Mouse (Mus musculus): ENCODE data around the gene Mindy4. TPM values are rescaled to one million over a fixed set of nuclear protein-coding genes. Genes with fewer than 3 reads are reported as not detected.

The Mindy4 gene
- polyA plus RNA-seq, 1 experiment = 1.0 TPM

DNA sequence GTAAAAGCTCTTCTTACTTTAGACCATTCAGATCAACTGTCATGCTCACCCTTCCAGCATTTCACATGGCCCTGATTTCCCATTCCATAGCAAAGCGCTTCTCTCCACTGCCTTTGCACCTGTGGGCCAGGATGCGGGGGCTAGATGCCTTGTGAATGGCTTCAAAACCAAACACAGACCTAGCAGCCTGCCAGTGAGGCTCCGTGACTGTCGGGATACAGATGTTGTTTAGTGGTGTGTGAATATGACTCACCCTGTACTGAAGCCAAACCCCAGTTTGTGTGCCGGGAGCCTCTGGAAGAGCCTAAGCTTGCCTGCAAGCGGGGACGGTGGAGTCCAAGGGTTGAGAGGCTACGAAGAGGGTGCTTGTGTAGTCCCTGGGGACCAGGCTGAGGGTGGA is 111.4 kb downstream of the Mindy4 start:
- Histone ChIP-seq H3K4me1 (ENCODE audit: control insufficient read depth, insufficient read depth, insufficient read length) (no peaks in the 10 kb centered on the region), H3K27ac (ENCODE audit: insufficient read depth, low read length) (no peak overlapping the region), H3K4me3 (ENCODE audit: extremely low read depth, insufficient read depth, insufficient read length) (no peak overlapping the region), H3K36me3 (ENCODE audit: control insufficient read depth, insufficient read depth, low read length) (no peaks in the 10 kb centered on the region), H3K27me3 (ENCODE audit: control insufficient read depth, insufficient read depth, low read length) (no peaks in the 10 kb centered on the region)
- TF ChIP-seq POLR2A (IDR thresholded peaks at IDR 0.05; ENCODE audit: low read depth, low read length) (no peak), CTCF (IDR thresholded peaks at IDR 0.05; ENCODE audit: extremely low read depth, insufficient read depth, insufficient read length, insufficient replicate concordance) (no peak)
- WGBS = 92% methylated on average over 8 of the region's 8 CpGs
- no peak for DNase-seq (ENCODE audit: low read depth in 1 of 2, low spot score in 2 of 2)

DNA sequence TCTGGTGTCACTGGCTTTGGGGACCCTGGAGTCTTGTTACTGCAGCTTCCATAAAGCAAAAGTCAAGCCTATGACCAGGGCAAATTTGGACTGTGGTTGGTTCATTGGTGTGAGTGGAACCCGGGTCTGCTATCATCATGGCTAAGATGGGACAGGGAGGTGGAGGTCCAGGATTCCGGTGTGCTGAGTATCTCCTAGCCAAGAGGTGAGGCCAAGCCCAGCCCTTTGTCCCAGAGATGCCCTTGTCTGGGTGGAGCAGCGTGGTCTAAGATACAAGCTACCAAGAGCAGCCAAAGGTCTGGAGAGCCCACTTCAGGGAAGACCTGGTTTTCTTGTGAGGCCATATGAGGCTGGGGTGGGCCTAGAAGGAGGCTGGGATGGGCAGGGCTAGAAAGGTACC is 115.4 kb downstream of the Mindy4 start:
- Histone ChIP-seq H3K4me1 (ENCODE audit: control insufficient read depth, insufficient read depth, insufficient read length) (no peaks in the 10 kb centered on the region), H3K36me3 (ENCODE audit: control insufficient read depth, insufficient read depth, low read length) (no peaks in the 10 kb centered on the region), H3K4me3 (ENCODE audit: extremely low read depth, insufficient read depth, insufficient read length) (no peak overlapping the region), H3K27me3 (ENCODE audit: control insufficient read depth, insufficient read depth, low read length) (no peaks in the 10 kb centered on the region), H3K27ac (ENCODE audit: insufficient read depth, low read length) (no peak overlapping the region)
- WGBS = 93% methylated on average over 3 of the region's 3 CpGs
- TF ChIP-seq POLR2A (IDR thresholded peaks at IDR 0.05; ENCODE audit: low read depth, low read length) (no peak), CTCF (IDR thresholded peaks at IDR 0.05; ENCODE audit: extremely low read depth, insufficient read depth, insufficient read length, insufficient replicate concordance) (no peak)
- DNase-seq (ENCODE audit: low read depth in 1 of 2, low spot score in 2 of 2) = no peak

DNA sequence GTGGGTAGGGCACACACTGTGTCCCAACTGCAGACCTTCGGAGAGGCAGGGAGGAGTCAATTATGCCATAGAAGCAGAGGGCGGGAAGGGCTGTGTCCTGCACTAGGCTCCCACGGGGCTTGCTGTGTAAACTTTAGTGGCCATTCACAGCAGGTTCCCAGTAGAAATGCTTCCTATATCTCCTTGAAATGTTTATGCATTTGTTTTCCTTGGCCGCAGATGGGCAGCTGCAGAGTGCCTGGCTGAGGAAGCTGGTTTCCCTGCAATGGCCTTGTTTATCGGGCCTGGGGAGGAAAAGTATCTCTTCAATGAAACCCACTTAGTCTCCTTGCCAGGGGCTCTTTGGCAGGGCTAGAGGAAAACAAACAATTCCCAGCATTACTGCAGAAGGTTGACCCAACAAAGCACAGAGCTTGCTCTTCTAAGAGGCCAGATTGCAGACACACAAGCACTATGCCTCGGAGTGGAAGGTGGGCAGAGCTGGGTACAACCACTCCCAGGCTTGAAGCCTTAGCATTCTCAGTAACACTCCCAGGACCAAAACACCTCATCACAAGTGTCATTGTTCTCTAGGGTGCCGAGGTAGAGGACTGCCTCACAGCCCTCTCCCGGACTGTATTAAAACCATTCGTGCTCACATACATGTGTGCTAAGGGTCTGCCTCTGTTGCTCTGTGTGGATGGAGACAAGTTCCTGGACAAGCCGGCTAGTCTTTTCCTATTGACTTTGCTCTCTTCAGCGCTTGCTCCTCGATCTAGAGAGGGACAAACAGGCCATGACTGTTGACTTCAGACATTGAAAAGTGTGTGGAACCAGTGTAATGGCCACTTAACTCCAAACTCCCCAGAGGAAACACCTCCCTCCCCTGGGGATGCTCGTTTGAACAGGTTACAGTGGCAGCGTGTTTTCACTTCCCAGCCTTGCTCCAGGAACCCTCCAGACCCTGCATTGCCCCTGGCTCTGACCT is 116.7 kb downstream of the Mindy4 start:
- no peaks in the 10 kb centered on the region for H3K36me3 ChIP-seq (ENCODE audit: control insufficient read depth, insufficient read depth, low read length)
- TF ChIP-seq POLR2A (IDR thresholded peaks at IDR 0.05; ENCODE audit: low read depth, low read length) = no peak
- TF ChIP-seq CTCF (IDR thresholded peaks at IDR 0.05; ENCODE audit: extremely low read depth, insufficient read depth, insufficient read length, insufficient replicate concordance) = no peak
- WGBS = 85% methylated on average over 14 of the region's 14 CpGs
- no peak for DNase-seq (ENCODE audit: low read depth in 1 of 2, low spot score in 2 of 2)
- no peaks in the 10 kb centered on the region for H3K4me1 ChIP-seq (ENCODE audit: control insufficient read depth, insufficient read depth, insufficient read length)
- no peak overlapping the region; the same call in 1 of the 2 replicates for H3K27ac ChIP-seq (ENCODE audit: insufficient read depth, low read length)
- no peak overlapping the region for H3K4me3 ChIP-seq (ENCODE audit: extremely low read depth, insufficient read depth, insufficient read length)
- H3K27me3 ChIP-seq (ENCODE audit: control insufficient read depth, insufficient read depth, low read length) = no peaks in the 10 kb centered on the region

DNA sequence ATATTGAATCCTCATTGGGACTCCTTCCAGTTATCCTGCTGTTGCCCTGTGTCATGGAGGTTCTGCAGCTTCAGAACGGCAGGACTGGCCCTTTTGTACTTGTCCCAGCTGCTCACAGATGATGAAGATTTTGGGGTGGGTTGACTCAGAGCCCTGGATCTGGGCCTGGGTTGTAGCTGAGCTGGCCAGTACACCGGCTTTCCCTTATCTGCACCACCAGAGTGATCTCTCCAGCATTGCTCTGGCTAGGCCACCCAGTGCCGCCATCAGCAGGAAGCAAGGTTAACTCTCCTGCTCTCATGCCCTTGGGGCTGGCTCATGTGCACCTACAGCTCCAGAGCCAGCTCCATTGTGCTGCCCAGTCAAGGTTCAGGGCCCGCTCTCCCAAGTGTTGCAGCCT is 117.7 kb downstream of the Mindy4 start:
- TF ChIP-seq POLR2A (IDR thresholded peaks at IDR 0.05; ENCODE audit: low read depth, low read length) = no peak
- TF ChIP-seq CTCF (IDR thresholded peaks at IDR 0.05; ENCODE audit: extremely low read depth, insufficient read depth, insufficient read length, insufficient replicate concordance) = no peak
- Histone ChIP-seq H3K4me1 (ENCODE audit: control insufficient read depth, insufficient read depth, insufficient read length) (no peaks in the 10 kb centered on the region), H3K27me3 (ENCODE audit: control insufficient read depth, insufficient read depth, low read length) (no peaks in the 10 kb centered on the region), H3K36me3 (ENCODE audit: control insufficient read depth, insufficient read depth, low read length) (no peaks in the 10 kb centered on the region), H3K27ac (ENCODE audit: insufficient read depth, low read length) (no peak overlapping the region), H3K4me3 (ENCODE audit: extremely low read depth, insufficient read depth, insufficient read length) (no peak overlapping the region)
- DNase-seq (ENCODE audit: low read depth in 1 of 2, low spot score in 2 of 2) = no peak
- 78% methylated on average over 4 of the region's 4 CpGs for WGBS

DNA sequence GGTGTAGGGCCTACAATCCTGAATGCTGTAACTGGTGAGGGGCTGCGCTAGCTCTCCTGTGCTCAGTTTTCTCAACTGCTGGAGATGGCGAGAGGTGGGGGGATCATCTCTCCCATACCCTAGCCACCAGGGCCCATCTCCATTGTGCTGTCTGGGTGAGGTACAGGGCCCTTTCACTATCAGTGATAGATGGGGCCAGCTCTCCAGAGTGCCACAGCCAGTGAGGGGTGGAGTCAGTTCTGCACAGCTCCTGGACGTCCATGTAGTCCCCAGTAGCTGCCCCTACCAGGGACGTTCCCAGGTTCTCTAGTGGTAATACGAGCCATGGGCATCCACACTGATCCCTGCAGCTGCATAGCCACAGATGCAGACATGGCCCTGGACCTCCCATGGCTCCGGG is 118.3 kb downstream of the Mindy4 start:
- Histone ChIP-seq H3K4me3 (ENCODE audit: extremely low read depth, insufficient read depth, insufficient read length) (no peak overlapping the region), H3K27me3 (ENCODE audit: control insufficient read depth, insufficient read depth, low read length) (no peaks in the 10 kb centered on the region), H3K36me3 (ENCODE audit: control insufficient read depth, insufficient read depth, low read length) (no peaks in the 10 kb centered on the region), H3K4me1 (ENCODE audit: control insufficient read depth, insufficient read depth, insufficient read length) (no peaks in the 10 kb centered on the region), H3K27ac (ENCODE audit: insufficient read depth, low read length) (no peak overlapping the region)
- 89% methylated on average over 6 of the region's 6 CpGs for WGBS
- TF ChIP-seq POLR2A (IDR thresholded peaks at IDR 0.05; ENCODE audit: low read depth, low read length) = no peak
- TF ChIP-seq CTCF (IDR thresholded peaks at IDR 0.05; ENCODE audit: extremely low read depth, insufficient read depth, insufficient read length, insufficient replicate concordance) = no peak
- DNase-seq (ENCODE audit: low read depth in 1 of 2, low spot score in 2 of 2) = no peak

DNA sequence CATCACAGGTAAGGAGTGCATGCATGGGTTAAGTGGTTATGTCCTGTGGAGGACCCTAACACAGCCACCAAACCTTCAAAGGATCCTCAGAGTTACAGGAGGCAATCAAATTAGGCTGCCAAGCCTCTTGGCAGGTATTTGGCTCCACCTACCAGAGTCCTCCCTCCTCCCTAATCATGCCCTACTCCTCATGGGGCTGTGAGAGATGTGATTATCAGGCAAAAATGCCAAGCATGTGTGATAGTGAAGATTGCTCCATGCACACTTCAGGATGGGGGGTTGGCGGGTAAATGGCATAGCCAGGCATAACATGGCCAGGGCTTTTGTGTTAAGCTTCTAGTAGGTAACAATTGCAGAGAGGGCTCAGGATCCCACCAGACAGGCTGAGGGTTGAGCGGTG is 119.8 kb downstream of the Mindy4 start:
- H3K4me3 ChIP-seq (ENCODE audit: extremely low read depth, insufficient read depth, insufficient read length) = no peak overlapping the region
- H3K36me3 ChIP-seq (ENCODE audit: control insufficient read depth, insufficient read depth, low read length) = no peaks in the 10 kb centered on the region
- DNase-seq (ENCODE audit: low read depth in 1 of 2, low spot score in 2 of 2) = no peak
- no peak overlapping the region for H3K27ac ChIP-seq (ENCODE audit: insufficient read depth, low read length)
- 86% methylated on average over 2 of the region's 2 CpGs for WGBS
- no peaks in the 10 kb centered on the region for H3K4me1 ChIP-seq (ENCODE audit: control insufficient read depth, insufficient read depth, insufficient read length)
- TF ChIP-seq POLR2A (IDR thresholded peaks at IDR 0.05; ENCODE audit: low read depth, low read length) (no peak), CTCF (IDR thresholded peaks at IDR 0.05; ENCODE audit: extremely low read depth, insufficient read depth, insufficient read length, insufficient replicate concordance) (no peak)
- H3K27me3 ChIP-seq (ENCODE audit: control insufficient read depth, insufficient read depth, low read length) = no peaks in the 10 kb centered on the region
